Mouse (Mus musculus) heart, embryonic 10.5 days (tissue): ENCODE data around the gene 1110059E24Rik. TPM values are rescaled to one million over a fixed set of nuclear protein-coding genes. Genes with fewer than 3 reads are reported as not detected.
A peak's percentile ranks its signal among the peaks of the same experiment; 100 is the strongest.

Source experiments
- DNase-seq: peaks from one replicate; pipeline ENCODE4 v3.0.0-alpha.2; 2017; ENCODE audit warnings: low spot score
- H3K27ac ChIP-seq: fragments of 300-500 bp; sonication (generic); 2 replicates; pipeline ENCODE4 v1.5.1; 2016; ENCODE audit warnings: mild to moderate bottlenecking
- H3K27me3 ChIP-seq: fragments of 300-500 bp; sonication (generic); 2 replicates; pipeline ENCODE4 v1.6.1; 2016; ENCODE audit warnings: mild to moderate bottlenecking; ENCODE audit not compliant: poor library complexity, insufficient read depth, severe bottlenecking
- H3K36me3 ChIP-seq: fragments of 300-500 bp; sonication (generic); 2 replicates; pipeline ENCODE4 v1.6.1; 2016; ENCODE audit warnings: mild to moderate bottlenecking, moderate library complexity
- H3K4me1 ChIP-seq: fragments of 300-500 bp; sonication (generic); 2 replicates; pipeline ENCODE4 v1.6.1; 2016; ENCODE audit warnings: mild to moderate bottlenecking
- H3K4me3 ChIP-seq: fragments of 300-500 bp; sonication (generic); 2 replicates; pipeline ENCODE4 v1.5.1; 2016; ENCODE audit warnings: mild to moderate bottlenecking, moderate library complexity
- H3K9me3 ChIP-seq: fragments of 300-500 bp; sonication (generic); 2 replicates; pipeline ENCODE4 v1.6.1; 2016; ENCODE audit warnings: mild to moderate bottlenecking, moderate library complexity
- WGBS: fragments of 180-500 bp; shearing (Covaris S2); methylation state at CpG from one replicate; pipeline ENCODE4 v1.1.7; 2016; 5-methylcytosine and 5-hydroxymethylcytosine counted together
- polyA plus RNA-seq: library from polyadenylated mRNA; unstranded; fragments of >200 nt; fragmentation: Nextera tagmentation; extraction: Ambion mirVana; gene quantifications from 2 replicates; pipeline ENCODE4 v1.2.1, GENCODE M21; 2016

1110059E24Rik gene
- polyA plus RNA-seq, 1 experiment from 2014 or later: 54.2 TPM

DNA sequence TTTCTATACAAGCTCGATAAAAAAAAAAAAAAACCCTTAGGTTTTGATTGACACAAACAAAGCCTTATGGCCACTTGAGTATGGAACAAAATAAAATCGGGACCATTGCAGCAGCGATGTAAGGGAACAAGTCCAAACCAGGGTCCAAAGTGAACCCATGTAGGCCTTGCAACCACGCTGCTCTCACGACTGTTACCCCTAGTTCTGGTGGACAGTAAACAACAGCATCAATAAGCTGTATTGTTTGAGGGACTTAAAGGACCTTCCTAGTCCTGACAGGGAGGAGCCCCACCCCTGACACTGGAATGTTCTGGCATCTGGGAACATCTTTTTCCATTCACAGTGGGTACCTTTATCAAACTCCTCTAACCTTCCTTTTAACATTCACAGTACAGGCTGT, 68.8 kb downstream of the 1110059E24Rik start:
- H3K36me3 ChIP-seq: no peaks in the 10 kb centered on the region
- no peak for DNase-seq
- no peak overlapping the region for H3K27ac ChIP-seq
- no peak overlapping the region for H3K4me3 ChIP-seq
- H3K4me1 ChIP-seq: peaks cover 10% of the 10 kb centered on the region; the same call in 1 of the 2 replicates
- H3K9me3 ChIP-seq: no peaks in the 10 kb centered on the region
- no peaks in the 10 kb centered on the region; the same call in 1 of the 2 replicates for H3K27me3 ChIP-seq
- 81% methylated on average over 5 of the region's 5 CpGs for WGBS

DNA sequence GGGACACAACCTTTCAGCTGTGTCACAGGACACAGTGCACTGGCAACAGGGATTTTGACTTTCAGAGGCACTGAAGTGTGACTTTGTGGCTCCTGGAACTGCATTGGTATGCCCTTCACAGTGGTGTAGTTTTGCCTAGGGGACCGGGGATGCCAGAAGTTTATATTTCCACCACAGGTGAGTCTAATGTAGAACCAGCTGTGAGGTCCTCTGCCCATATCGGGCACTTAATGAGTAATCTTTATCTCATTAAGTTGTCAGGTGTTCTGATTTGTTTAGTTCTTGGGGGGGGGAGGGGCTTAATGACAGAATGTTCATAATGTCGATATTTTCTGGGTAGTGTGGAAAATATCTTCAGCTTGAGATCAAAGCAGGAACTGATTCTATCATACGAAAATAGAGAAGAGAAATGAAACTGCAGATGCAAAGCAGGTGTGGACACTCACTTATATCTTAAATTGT, 69.2 kb downstream of the 1110059E24Rik start:
- no peak for DNase-seq
- H3K36me3 ChIP-seq: no peaks in the 10 kb centered on the region
- 88% methylated on average over 4 of the region's 4 CpGs for WGBS
- H3K4me1 ChIP-seq: peaks cover 10% of the 10 kb centered on the region; the same call in 1 of the 2 replicates
- no peak overlapping the region for H3K4me3 ChIP-seq
- no peaks in the 10 kb centered on the region for H3K9me3 ChIP-seq
- no peaks in the 10 kb centered on the region; the same call in 1 of the 2 replicates for H3K27me3 ChIP-seq
- no peak overlapping the region for H3K27ac ChIP-seq

- no peaks in the 10 kb centered on the region for H3K36me3 ChIP-seq
- no peak for DNase-seq
- 0 out of 2 replicates have a peak overlapping the region, but pooled peaks have one; percentile 1 for H3K4me3 ChIP-seq
- H3K27ac ChIP-seq: no peak overlapping the region
- WGBS: 38% methylated on average over 6 of the region's 6 CpGs
- H3K27me3 ChIP-seq: no peaks in the 10 kb centered on the region; the same call in 1 of the 2 replicates
- no peaks in the 10 kb centered on the region for H3K9me3 ChIP-seq
- peaks cover 10% of the 10 kb centered on the region; the same call in 1 of the 2 replicates for H3K4me1 ChIP-seq
Measured at GRCm38 (mm10) chr19:21581404-21581803, 71.4 kb downstream of the 1110059E24Rik start.

DNA sequence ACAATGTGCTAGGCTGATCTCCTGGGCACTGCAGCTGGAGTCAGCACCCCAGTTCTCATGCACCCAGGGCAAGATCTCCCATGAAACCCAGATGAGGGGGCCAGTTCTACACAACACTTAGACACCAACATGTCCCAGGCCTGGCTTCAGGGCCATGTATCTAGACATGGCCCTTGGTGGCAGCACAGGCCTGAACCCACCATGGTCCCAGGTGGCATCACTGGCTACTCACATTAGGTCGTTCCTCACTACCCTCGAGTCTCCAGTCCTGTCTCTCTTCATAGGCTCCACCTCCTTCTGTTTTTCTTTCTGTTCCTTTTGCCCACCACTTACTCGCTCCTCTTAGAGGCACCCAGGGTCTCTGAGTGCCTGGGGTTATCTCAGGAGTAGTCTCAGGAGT, 72.9 kb downstream of the 1110059E24Rik start:
- H3K4me3 ChIP-seq: no peak overlapping the region
- 81% methylated on average over 3 of the region's 3 CpGs for WGBS
- H3K9me3 ChIP-seq: no peaks in the 10 kb centered on the region
- no peaks in the 10 kb centered on the region for H3K36me3 ChIP-seq
- no peak overlapping the region for H3K27ac ChIP-seq
- no peak for DNase-seq
- no peaks in the 10 kb centered on the region; the same call in 1 of the 2 replicates for H3K27me3 ChIP-seq
- peaks cover 10% of the 10 kb centered on the region; the same call in 1 of the 2 replicates for H3K4me1 ChIP-seq

DNA sequence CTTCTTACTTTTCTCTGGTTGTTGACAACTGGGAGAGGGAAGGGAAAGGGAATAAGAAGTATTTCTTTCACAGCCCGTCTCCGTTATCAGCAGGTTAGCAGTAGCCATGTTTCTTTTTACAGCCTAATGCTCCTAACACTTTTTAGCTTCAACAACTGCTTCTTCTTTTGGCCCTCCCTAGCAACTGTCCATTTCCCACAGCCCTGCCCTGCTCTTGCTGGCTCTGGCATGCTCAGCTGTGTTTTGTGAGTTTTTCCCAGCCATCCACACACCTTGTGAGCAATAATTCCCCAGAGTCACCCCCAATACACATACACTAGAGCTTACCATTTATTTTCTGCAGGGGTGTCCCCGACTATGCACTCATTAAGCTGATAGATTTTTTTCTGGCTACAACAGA, 75.3 kb downstream of the 1110059E24Rik start:
- peaks cover 15% of the 10 kb centered on the region; the same call in 1 of the 2 replicates for H3K4me1 ChIP-seq
- WGBS: 46% methylated on average over 3 of the region's 3 CpGs
- H3K36me3 ChIP-seq: no peaks in the 10 kb centered on the region
- DNase-seq: no peak
- no peak overlapping the region for H3K4me3 ChIP-seq
- no peaks in the 10 kb centered on the region for H3K9me3 ChIP-seq
- H3K27ac ChIP-seq: no peak overlapping the region
- H3K27me3 ChIP-seq: no peaks in the 10 kb centered on the region; the same call in 1 of the 2 replicates

DNA sequence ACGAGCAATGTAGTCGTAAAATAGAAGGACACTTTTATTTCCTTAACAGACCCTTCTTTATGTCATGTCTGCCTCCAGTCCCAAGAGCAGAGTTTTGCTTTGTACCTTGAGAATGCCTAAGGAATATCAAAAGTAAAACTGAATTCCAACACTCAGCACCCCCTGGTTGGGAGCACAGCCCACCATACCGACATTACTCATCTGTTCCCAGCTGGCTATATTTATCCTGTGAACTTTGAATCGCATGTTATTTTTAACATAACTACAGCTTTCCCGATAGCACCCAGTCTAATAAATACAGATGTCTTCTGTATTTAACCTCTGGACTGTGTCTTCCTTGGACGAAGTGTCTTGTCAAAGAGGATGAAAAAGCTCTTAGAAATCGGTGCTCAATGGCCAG, 80.8 kb downstream of the 1110059E24Rik start:
- peaks cover 11% of the 10 kb centered on the region; the same call in 1 of the 2 replicates for H3K4me1 ChIP-seq
- no peaks in the 10 kb centered on the region for H3K36me3 ChIP-seq
- no peak overlapping the region for H3K4me3 ChIP-seq
- WGBS: 66% methylated on average over 7 of the region's 7 CpGs
- H3K27ac ChIP-seq: no peak overlapping the region
- no peak for DNase-seq
- no peaks in the 10 kb centered on the region for H3K27me3 ChIP-seq
- no peaks in the 10 kb centered on the region for H3K9me3 ChIP-seq

DNA sequence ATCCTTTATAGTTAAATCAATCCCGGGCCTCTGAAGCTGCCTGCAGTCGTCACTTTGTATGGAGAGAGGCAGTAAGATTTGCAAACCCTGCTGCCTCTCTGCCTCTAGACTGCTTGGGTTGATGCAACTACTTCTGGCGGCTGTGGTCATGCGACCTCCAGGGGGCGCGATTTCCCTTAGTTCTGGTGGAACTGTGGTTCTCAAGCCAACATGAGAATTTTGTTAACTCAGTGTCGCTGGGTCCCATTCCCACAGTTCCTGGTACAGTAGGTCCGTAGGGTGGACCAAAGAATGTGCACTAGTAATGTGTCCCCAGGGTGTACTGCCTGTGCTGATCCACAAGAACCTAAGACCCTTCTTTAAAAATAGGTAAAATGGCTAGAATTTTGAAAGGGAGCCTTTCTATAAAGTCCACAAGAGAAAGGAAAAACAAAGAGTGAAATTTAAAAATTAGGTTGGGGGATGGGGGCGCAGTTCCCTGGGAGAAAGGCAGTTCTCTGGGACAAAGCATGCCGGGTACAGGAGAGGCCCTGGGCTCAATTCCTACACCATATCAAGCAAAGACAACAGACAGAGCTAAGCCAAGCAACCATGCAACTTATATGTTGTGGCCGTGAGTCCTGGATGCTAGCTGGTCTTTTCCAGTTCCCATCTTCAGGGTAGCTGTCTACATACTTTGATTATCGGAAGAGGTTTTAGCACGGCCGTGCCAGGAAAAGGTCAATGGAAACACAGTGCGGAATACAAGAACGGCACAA, 81.4 kb downstream of the 1110059E24Rik start:
- peak; percentile 87 for DNase-seq
- H3K4me1 ChIP-seq: peaks cover 11% of the 10 kb centered on the region; the same call in 1 of the 2 replicates
- H3K36me3 ChIP-seq: no peaks in the 10 kb centered on the region
- 48% methylated on average over 16 of the region's 16 CpGs for WGBS
- H3K27ac ChIP-seq: peak overlapping the region; percentile 42; the same call in 1 of the 2 replicates
- H3K4me3 ChIP-seq: no peak overlapping the region
- no peaks in the 10 kb centered on the region for H3K27me3 ChIP-seq
- no peaks in the 10 kb centered on the region for H3K9me3 ChIP-seq

DNA sequence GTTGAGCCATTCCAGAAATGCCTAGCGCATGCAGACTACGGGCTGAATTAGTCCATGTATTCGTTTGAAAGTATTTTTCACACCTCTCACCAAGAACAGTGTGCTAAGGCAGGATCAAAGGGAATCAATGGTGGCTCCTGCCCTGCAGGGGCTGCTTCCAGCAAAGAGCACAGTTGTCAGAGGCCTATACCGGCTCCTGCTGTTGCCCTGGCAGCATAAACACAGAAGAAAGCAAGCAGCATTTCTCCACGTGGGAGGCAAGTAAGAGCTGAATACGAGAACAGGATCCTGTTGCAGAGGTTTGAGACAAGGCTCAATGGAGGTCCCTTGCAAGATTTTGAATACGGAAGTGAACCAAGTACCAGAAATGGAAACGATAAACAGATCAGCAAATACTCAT, 82.0 kb downstream of the 1110059E24Rik start:
- 36% methylated on average over 8 of the region's 8 CpGs for WGBS
- DNase-seq: peak; percentile 81

DNA sequence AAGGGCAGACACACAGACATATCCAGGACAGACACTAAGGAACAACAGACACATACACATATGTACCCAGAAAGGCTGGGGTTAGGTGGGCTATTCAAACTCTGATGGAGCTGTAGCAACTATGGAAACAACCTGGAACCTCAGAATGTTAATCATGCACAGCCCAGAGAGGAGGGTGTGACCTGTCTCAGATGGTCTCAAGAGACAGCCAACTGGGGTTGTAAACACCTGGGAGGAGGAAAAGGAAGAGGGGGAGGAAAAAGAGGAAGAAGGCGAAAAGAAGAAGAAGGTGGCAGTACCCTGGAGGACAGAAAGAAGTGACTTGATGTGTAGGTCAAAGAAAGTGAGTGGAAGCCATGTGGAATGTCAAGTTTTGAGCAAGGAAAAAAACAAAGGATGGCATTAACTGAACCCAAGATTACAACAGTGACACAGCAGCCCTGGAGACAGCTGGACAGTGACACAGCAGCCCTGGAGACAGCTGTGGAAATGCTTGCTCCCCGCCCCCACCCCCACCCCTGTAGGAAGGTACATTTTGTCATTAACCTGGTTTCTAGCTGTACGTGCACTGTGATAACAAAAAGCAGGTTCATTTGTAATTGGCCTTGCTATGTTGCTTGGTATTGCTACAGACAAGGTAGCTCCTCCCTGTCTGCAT, 84.1 kb downstream of the 1110059E24Rik start:
- no peak overlapping the region for H3K4me3 ChIP-seq
- no peaks in the 10 kb centered on the region for H3K27me3 ChIP-seq
- peaks cover 11% of the 10 kb centered on the region; the same call in 1 of the 2 replicates for H3K4me1 ChIP-seq
- H3K36me3 ChIP-seq: no peaks in the 10 kb centered on the region
- H3K9me3 ChIP-seq: no peaks in the 10 kb centered on the region
- DNase-seq: no peak
- H3K27ac ChIP-seq: no peak overlapping the region
- WGBS: 65% methylated on average over 3 of the region's 3 CpGs

More for the DNA sequence above, 82.0 kb downstream of the 1110059E24Rik start:
- Histone ChIP-seq H3K27ac (no peak overlapping the region; the same call in 1 of the 2 replicates), H3K4me3 (no peak overlapping the region), H3K27me3 (no peaks in the 10 kb centered on the region), H3K9me3 (no peaks in the 10 kb centered on the region), H3K36me3 (no peaks in the 10 kb centered on the region), H3K4me1 (peaks cover 11% of the 10 kb centered on the region; the same call in 1 of the 2 replicates)

GRCm38 (mm10) chr19:21567933-21568332, 84.8 kb downstream of the 1110059E24Rik start:
- H3K27me3 ChIP-seq: no peaks in the 10 kb centered on the region
- no peak for DNase-seq
- H3K36me3 ChIP-seq: no peaks in the 10 kb centered on the region
- no peaks in the 10 kb centered on the region for H3K9me3 ChIP-seq
- H3K4me1 ChIP-seq: peaks cover 11% of the 10 kb centered on the region; the same call in 1 of the 2 replicates
- H3K27ac ChIP-seq: no peak overlapping the region
- 84% methylated on average over 3 of the region's 3 CpGs for WGBS
- no peak overlapping the region for H3K4me3 ChIP-seq

DNA sequence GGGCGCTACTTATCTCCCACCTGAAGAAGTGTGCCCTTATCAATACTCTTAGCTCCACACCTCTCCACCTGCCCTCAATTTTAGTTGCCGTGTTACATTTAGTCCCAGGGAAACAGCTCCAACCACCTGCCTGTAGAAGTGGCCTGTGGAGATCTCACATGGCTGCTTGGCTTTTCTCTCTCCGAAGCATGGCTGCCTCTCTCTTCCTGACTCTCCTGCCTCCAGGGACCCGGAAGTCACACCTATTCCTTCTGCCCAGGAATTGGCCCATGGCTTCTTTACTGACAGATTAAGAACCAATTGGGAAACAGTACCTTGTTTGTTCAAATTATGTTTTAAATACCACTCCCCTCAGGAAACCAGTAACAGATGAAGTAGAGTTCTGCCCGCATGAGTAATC, 86.3 kb downstream of the 1110059E24Rik start:
- Histone ChIP-seq H3K9me3 (no peaks in the 10 kb centered on the region), H3K4me1 (0 out of 2 replicates have a peak, but pooled peaks cover 2% of the 10 kb centered on the region), H3K36me3 (no peaks in the 10 kb centered on the region), H3K27me3 (no peaks in the 10 kb centered on the region), H3K4me3 (no peak overlapping the region), H3K27ac (no peak overlapping the region)
- DNase-seq: no peak
- WGBS: 79% methylated on average over 5 of the region's 5 CpGs

GRCm38 (mm10) chr19:21564461-21564797, 88.3 kb downstream of the 1110059E24Rik start:
- no peak for DNase-seq
- 8% methylated on average over 1 of the region's 1 CpGs for WGBS
- Histone ChIP-seq H3K9me3 (no peaks in the 10 kb centered on the region), H3K27me3 (no peaks in the 10 kb centered on the region), H3K4me3 (no peak overlapping the region), H3K36me3 (no peaks in the 10 kb centered on the region), H3K27ac (no peak overlapping the region), H3K4me1 (no peaks in the 10 kb centered on the region)
